Mouse (Mus musculus) small intestine, adult 2 months (tissue): ENCODE results near the gene Tsc22d4.

Experiments used
- CTCF ChIP-seq: fragments of 200-500 bp; IDR thresholded peaks from 2 replicates; pipeline ENCODE4 v1.5.1; 2012; ENCODE audit warnings: low read depth, mild to moderate bottlenecking, control low read depth, inconsistent platforms, low read length, moderate library complexity, mixed read lengths; ENCODE audit not compliant: insufficient replicate concordance, insufficient read length; ENCODE audit errors: extremely low read depth
- POLR2A ChIP-seq: fragments of 200-500 bp; IDR thresholded peaks from 2 replicates; pipeline ENCODE4 v1.6.1; 2012; ENCODE audit warnings: low read depth, mild to moderate bottlenecking, control low read depth, inconsistent platforms, low read length, moderate library complexity

DNA sequence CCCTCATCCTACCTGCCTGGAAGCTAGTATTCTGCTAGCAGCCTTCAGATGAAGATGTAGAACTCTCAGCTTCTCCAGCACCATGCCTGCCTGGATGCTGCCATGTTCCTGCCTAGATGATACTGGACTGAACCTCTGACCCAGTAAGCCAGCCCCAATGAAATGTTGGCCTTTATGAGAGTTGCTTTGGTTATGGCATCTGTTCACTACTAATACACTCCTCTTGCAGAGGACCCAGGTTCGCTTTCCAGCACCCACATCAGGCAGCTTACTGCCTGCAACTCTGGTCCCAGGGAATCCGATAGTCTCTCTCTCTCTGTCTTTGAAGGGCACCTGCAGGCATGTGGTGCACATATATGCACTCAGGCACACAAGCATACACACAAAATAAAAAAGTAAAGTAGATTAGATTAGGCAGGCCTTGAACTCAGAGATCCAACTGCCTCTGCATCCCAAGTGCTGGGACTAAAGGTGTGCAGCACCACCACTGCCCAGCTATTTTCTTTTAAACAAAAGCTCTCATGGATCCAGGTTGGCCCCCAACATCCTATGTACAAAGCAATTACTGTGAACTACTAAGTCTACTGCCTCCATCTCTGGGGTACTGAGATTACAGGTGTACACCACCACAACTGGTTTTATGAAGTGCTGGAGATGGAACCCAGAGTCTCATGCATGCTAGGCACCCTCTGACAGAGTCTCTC lies 30.2 kb downstream of the Tsc22d4 start:
- TF ChIP-seq CTCF (no peak), POLR2A (no peak)
